Mouse (Mus musculus) embryonic fibroblast, embryonic 13.5 days (primary cell): ENCODE results near the gene Pram1. TPM values are rescaled to one million over a fixed set of nuclear protein-coding genes. Genes with fewer than 3 reads are reported as not detected.
A peak's percentile ranks its signal among the peaks of the same experiment; 100 is the strongest.
"Not testable (repeated sequence)": the region's sequence is repeated elsewhere in the genome, so short reads cannot be mapped to it uniquely, and the experiment has no call there.

ENCODE experiments used
- H3K27ac ChIP-seq: 2 replicates; pipeline ENCODE4 v1.5.1; 2012; ENCODE audit warnings: low read length, control low read depth, inconsistent platforms; ENCODE audit not compliant: insufficient read depth
- H3K4me1 ChIP-seq: 2 replicates; pipeline ENCODE4 v1.6.1; 2011; ENCODE audit warnings: low read length; ENCODE audit not compliant: control insufficient read depth, insufficient read depth
- H3K4me3 ChIP-seq: 2 replicates; pipeline ENCODE4 v1.5.1; 2011; ENCODE audit warnings: mild to moderate bottlenecking, control low read depth, low read length; ENCODE audit not compliant: insufficient read depth
- CTCF ChIP-seq: IDR thresholded peaks from 2 replicates; pipeline ENCODE4 v1.5.1; 2011; ENCODE audit warnings: mild to moderate bottlenecking, control low read depth, low read length, moderate library complexity, borderline replicate concordance; ENCODE audit not compliant: insufficient read depth
- POLR2A ChIP-seq: IDR thresholded peaks from 2 replicates; pipeline ENCODE4 v1.6.1; 2011; ENCODE audit warnings: low read depth, mild to moderate bottlenecking, control low read depth, low read length, moderate library complexity
- polyA plus RNA-seq: library from polyadenylated mRNA; stranded (reverse); fragments of >200 nt; gene quantifications from 2 replicates; pipeline ENCODE4 v1.2.4, GENCODE M21; 2011; ENCODE audit warnings: low read depth; ENCODE audit not compliant: missing spikeins, insufficient read length

The Pram1 gene
- not detected in 2 replicates for polyA plus RNA-seq

DNA sequence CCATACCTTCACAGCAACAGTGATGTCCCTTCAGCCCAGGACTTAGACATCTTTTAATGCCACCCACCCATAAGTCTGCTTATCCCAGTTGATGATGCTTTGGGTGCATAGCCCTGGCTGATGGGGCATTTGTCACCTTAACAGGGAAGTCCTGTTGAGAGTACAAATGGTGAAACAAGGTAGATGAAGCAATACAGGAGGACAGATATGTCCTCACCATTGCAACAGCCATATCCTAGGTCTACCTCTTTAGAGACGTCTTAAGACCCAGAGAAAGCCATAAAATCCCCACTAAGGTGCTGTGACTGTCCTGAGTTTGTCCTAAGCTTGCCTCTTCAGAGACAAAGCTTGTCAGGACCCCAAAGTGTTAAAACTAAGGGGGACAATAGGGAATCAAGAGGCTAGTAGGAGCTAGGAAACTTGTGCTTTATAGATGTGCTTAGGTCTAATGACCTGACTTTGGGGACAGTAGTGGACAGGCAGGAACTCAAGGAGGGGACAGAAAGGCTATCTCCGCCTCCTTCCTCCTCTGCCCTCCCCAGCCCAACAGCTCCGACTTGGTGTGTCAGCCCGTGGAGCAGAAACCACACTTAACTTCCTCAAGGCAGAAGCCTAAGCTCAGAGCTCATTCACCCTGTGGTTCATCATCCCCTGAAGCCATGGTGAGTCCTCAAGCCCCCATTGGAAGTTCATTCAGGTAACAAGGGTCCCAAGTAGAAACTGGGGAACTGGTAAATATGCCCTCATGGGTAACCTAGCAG lies at the start of gene Pram1:
Gene Pram1 (plus strand): TSS at position 541 of the 761 bp plus-strand sequence.
- Histone ChIP-seq H3K27ac (peak within 1 kb of the TSS; percentile 37; the same call in 1 of the 2 replicates), H3K4me3 (no peak within 1 kb of the TSS)

DNA sequence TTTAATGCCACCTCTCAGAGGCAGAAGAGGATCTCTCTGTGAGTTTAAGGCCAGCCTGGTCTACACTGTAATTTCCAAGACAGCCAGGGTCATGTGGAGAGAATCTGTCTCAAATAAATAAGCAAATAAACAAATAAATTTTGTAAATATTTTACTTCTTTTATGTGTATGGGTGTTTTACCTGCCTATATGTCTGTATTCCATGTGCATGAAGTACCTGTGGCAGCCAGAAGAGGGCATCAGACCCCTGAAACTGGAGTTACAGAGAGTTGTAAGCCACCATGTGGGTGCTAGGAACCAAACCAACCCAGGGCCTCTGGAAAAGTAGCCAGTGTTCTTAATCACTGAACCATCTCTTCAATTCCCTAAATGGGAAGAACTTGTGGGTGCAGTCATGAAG lies 40.6 kb upstream of the Pram1 start:
- H3K4me3 ChIP-seq, result no peak overlapping the region
- H3K27ac ChIP-seq, result no peak overlapping the region
- no peaks in the 10 kb centered on the region for H3K4me1 ChIP-seq
- TF ChIP-seq CTCF, result no peak
- no peak for TF ChIP-seq POLR2A

More for the DNA sequence above, at the start of gene Pram1:
- H3K4me1 ChIP-seq, result peaks cover 7% of the 10 kb centered on the region
- TF ChIP-seq CTCF (no peak), POLR2A (no peak)

DNA sequence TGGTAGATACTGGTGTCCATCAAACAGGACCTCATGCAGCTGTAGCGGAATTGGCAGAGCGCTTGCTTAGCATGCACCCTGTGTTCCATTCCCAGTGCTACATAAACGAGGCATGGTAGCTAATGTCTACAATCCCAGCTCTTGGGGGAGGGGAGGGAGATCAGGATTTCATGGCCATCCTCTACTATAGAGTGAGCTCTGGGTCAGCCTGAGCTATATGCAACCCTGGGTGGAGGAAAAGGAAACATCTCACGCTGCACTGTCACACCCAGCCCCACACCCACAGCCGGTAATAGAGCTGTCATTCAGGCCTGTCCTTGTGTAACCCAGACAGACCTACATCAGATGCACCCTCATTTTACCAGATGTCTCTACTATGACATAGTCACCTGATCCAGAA lies 39.4 kb upstream of the Pram1 start:
- TF ChIP-seq CTCF, result no peak
- Histone ChIP-seq H3K4me3 (no peak overlapping the region), H3K4me1 (no peaks in the 10 kb centered on the region), H3K27ac (no peak overlapping the region)

DNA sequence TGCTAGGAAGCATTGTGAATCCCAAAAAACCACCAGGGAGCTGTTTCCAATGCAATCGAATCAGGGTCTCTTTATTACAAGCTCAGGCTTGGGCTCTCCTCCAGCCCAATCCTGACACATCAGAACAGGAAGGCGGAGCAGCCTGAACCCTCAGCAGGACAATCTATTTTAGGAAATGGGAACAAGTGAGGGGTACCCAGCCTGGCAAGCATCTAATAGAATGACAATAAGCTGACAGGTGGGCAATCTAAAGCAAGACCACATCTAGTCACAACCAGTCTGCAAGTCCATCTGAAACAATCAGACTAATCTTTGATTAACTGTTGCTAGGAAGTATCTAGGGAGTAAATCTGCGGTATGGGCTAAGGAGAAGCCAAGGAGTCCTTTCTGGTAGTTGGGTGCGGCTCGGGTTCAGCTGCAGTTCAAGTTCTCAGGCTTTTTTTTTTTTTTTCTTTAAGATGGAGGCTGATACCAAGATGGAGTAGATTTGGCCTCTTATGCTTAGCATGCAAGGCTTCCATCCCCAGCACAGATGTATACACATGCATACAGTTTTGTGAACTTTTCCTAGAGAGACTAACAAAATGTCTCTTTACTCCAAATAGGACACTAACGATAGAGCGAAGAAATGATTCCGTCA lies 37.9 kb upstream of the Pram1 start:
- TF ChIP-seq POLR2A, result no peak
- no peak for TF ChIP-seq CTCF
- Histone ChIP-seq H3K4me1 (no peaks in the 10 kb centered on the region), H3K27ac (no peak overlapping the region), H3K4me3 (no peak overlapping the region)

DNA sequence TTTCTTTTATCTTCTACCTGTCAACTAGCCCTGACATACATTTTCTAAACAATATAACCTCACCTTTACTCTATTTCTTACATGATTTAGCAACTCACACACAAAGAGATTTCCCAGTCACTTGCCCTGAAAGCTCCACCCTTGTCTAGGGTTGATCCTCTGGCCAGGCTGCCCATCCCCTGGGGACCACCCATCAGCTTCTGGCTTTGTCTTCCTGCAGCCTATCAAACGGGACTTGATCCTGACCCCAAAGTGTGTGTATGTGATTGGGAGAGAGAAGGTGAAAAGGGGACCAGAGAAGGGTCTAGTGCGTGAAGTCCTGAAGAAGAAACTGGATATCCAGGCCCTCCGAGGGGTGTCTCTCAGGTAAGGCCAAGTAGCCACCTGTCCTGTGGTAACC lies 37.0 kb upstream of the Pram1 start:
- Histone ChIP-seq H3K27ac (no peak overlapping the region), H3K4me3 (no peak overlapping the region), H3K4me1 (no peaks in the 10 kb centered on the region)
- TF ChIP-seq POLR2A (no peak), CTCF (no peak)

DNA sequence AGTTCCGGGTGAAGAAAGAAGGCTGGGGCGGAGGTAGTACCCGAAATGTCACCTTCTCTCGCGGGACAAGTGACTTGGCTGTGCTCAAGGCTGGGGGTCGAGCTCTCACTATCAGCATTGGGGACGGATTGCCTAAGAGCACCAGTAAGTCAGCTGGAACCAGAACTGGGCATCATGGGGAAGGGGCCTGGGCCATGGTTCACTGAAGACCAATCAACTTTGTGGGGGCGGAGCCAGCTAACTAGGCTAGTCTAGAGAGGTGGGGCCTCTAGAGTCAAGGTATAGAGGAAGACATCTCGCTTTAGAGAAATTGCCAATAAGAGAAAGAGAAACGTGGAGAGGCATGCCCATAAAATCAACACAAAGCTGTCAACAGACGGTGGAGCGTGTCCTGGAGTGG lies 35.9 kb upstream of the Pram1 start:
- TF ChIP-seq CTCF, result no peak
- no peak for TF ChIP-seq POLR2A
- no peak overlapping the region for H3K27ac ChIP-seq
- H3K4me1 ChIP-seq, result no peaks in the 10 kb centered on the region
- no peak overlapping the region for H3K4me3 ChIP-seq

DNA sequence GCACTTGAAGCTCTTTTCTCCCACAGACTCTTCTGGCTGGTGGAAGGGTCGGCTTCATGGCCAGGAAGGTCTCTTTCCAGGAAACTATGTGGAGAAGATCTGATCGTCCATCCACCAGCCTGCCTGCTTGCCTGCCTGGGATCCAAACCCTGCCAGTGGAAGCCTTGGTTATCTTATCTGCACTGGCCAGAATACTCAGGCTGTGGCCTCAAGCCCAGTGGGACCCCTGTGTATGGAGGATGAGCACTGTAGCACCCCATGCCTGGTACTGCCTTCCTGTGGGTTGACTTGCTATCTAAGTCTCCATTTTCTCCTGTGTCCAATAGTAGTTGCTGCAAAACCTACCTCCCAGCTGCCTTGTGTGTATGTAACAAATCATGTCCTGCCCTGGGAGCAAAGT lies 30.6 kb upstream of the Pram1 start:
- no peak overlapping the region for H3K27ac ChIP-seq
- H3K4me1 ChIP-seq, result no peaks in the 10 kb centered on the region
- TF ChIP-seq POLR2A (no peak), CTCF (no peak)
- no peak overlapping the region for H3K4me3 ChIP-seq

DNA sequence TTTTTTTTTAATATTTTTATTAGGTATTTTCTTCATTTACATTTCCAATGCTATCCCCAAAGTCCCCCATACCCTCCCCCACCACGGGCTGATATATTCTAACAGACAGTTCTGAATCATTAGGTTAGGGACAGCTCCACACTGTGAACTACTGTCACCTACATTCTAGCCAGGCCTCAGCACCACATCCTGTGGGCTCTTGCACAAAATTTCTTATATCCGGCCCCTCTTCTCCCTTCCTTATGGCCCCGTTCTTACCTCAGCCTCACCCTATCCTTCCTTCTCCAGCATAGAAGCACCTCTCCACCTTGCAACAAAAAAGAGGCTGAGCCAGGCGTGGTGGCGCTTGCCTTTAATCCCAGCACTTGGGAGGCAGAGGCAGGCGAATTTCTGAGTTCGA lies 27.3 kb upstream of the Pram1 start:
- TF ChIP-seq POLR2A, result no peak
- no peak for TF ChIP-seq CTCF
- Histone ChIP-seq H3K4me3 (no peak overlapping the region), H3K4me1 (no peaks in the 10 kb centered on the region), H3K27ac (no peak overlapping the region)

DNA sequence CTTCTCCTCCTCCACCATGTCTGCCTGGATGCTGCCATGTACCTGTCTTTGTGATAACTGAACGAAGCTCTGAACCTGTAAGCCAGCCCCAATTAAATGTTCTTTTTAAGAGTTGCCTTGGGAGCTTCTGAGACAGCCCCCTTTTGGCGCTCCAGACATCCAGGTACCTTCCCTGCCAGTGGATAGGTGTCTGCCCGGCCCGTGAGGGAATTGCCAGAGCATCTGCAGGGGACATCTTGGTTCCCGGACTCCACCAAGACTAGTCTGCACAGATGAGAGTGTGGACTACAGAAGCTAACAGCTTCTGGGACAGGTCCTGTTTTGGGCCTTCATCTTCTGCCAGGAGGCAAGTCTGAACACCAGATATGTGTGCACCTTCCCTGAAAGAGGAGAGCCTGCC lies 24.1 kb upstream of the Pram1 start:
- H3K27ac ChIP-seq, H3K4me1 ChIP-seq, H3K4me3 ChIP-seq: not testable (repeated sequence)

DNA sequence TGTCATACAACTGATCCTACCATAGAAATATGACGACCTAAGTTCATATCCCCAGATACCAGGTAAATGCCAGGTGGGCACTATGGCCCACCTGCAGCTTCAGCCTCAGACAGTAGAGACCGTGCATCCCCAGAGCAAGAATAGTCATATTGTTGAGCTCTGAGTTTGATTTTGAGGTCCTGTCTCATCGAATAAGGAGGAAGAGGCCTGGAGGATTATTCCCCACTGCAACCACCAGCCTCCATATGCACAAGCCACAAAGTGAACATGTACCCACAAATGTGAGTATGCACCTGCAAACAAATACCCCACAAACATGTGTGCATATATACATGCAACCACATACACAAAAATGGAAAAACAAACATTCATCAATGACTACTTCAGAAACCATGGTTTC lies 10.6 kb upstream of the Pram1 start:
- Histone ChIP-seq H3K27ac (no peak overlapping the region), H3K4me3 (no peak overlapping the region), H3K4me1 (no peaks in the 10 kb centered on the region)
- TF ChIP-seq POLR2A (no peak), CTCF (no peak)
